Mouse (Mus musculus) 416B (cell line): ENCODE results near the gene Vat1l.

Experiments used
- DNase-seq: peaks from one replicate; pipeline ENCODE4 v3.0.0; 2011; ENCODE audit warnings: low read depth

The Vat1l gene

GRCm38 (mm10) chr8:114298253-114298652 lies 92.8 kb downstream of the Vat1l start:
- DNase-seq = no peak

GRCm38 (mm10) chr8:114300072-114300471 lies 94.7 kb downstream of the Vat1l start:
- no peak for DNase-seq

GRCm38 (mm10) chr8:114306296-114306695 lies 100.9 kb downstream of the Vat1l start:
- no peak for DNase-seq

- DNase-seq = no peak
Measured at GRCm38 (mm10) chr8:114314669-114315325, 109.4 kb downstream of the Vat1l start.

- no peak for DNase-seq
Measured at GRCm38 (mm10) chr8:114318161-114318560, 112.7 kb downstream of the Vat1l start.

- DNase-seq = no peak
Measured at GRCm38 (mm10) chr8:114322096-114322495, 116.7 kb downstream of the Vat1l start.

- DNase-seq = no peak
Measured at GRCm38 (mm10) chr8:114331928-114332327, 126.5 kb downstream of the Vat1l start.

GRCm38 (mm10) chr8:114332949-114333348 lies 127.5 kb downstream of the Vat1l start:
- DNase-seq = no peak

GRCm38 (mm10) chr8:114335721-114336120 lies 130.3 kb downstream of the Vat1l start:
- DNase-seq = no peak

GRCm38 (mm10) chr8:114342276-114342675 lies 136.9 kb downstream of the Vat1l start:
- DNase-seq = peak; percentile 11

GRCm38 (mm10) chr8:114344789-114345188 lies 139.4 kb downstream of the Vat1l start:
- no peak for DNase-seq

GRCm38 (mm10) chr8:114346045-114346444 lies 140.6 kb downstream of the Vat1l start:
- DNase-seq = no peak

- DNase-seq = no peak
Measured at GRCm38 (mm10) chr8:114351643-114352427, 146.4 kb downstream of the Vat1l start.

GRCm38 (mm10) chr8:114360506-114360905 lies 155.1 kb downstream of the Vat1l start:
- DNase-seq = peak; percentile 27

- DNase-seq = peak; percentile 17
Measured at GRCm38 (mm10) chr8:114363167-114363566, 157.8 kb downstream of the Vat1l start.

- no peak for DNase-seq
Measured at GRCm38 (mm10) chr8:114363656-114364055, 158.2 kb downstream of the Vat1l start.

GRCm38 (mm10) chr8:114369038-114369976 lies 163.9 kb downstream of the Vat1l start:
- peak; percentile 70 for DNase-seq

GRCm38 (mm10) chr8:114374390-114374789 lies 169.0 kb downstream of the Vat1l start:
- no peak for DNase-seq

- DNase-seq = no peak
Measured at GRCm38 (mm10) chr8:114384189-114384588, 178.8 kb downstream of the Vat1l start.

GRCm38 (mm10) chr8:114387494-114387893 lies 182.1 kb downstream of the Vat1l start:
- DNase-seq = peak; percentile 73

GRCm38 (mm10) chr8:114390465-114391254 lies 185.2 kb downstream of the Vat1l start:
- peak; percentile 66 for DNase-seq
